Mouse (Mus musculus): Measurements from ENCODE around the gene Mpp5.

DNA sequence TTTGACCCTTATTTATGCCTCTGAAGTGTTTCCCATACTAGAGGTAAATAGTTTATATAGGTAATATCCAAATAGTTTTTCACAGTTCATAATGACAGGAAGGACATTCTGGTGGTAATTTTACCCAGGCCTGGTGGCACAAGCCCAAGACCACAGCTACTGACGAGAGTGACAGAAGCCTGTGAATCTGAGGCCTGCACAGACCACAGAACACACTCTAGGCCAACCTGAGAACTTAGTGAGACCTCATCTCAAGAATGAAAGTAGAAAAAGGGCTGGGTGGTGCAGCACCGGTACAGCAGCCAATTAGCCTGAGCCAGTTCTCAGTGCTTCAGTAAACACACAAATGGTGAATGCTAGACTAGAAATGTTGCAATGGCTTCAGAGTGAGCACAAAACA lies 30.9 kb upstream of the Mpp5 start:
- TF ChIP-seq FLI1 (IDR thresholded peaks at IDR 0.05; ENCODE audit: low read length) (no peak), GATA1 (IDR thresholded peaks at IDR 0.05; ENCODE audit: borderline replicate concordance, low read length) (no peak)

All from megakaryocyte, embryonic 14.5 days (primary cell).